Mouse (Mus musculus): ENCODE measurements around the gene Gm10273. TPM values are rescaled to one million over a fixed set of nuclear protein-coding genes. Genes with fewer than 3 reads are reported as not detected.

The Gm10273 gene
- polyA plus RNA-seq, 1 experiment = 7.1 TPM

DNA sequence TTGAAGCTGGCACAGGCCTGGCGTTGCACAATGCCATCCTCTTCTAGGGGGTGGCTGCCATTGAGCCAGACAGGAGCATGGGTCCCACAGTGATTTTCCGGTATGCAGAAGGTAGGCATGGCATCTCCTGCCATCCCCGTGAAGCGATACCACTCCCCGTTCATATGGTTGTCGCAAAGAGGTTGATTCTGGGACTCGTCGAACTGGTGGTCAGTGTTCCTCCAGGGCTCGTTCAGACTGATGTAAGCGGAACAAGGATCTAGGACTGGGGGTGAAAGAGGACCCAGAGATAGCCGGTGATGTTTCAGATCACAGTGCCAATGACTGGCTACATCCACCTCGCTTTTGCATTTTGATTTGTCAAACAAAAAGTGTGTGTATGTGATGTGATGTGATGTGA is 43.2 kb downstream of the Gm10273 start:
- TF ChIP-seq CTCF (IDR thresholded peaks at IDR 0.05; ENCODE audit: borderline replicate concordance, extremely low read depth, insufficient read depth, insufficient read length) (no peak), POLR2A (IDR thresholded peaks at IDR 0.05; ENCODE audit: borderline replicate concordance, extremely low read depth, insufficient read depth, insufficient read length, poor library complexity, severe bottlenecking) (no peak)
- DNase-seq (ENCODE audit: low read depth) = no peak

DNA sequence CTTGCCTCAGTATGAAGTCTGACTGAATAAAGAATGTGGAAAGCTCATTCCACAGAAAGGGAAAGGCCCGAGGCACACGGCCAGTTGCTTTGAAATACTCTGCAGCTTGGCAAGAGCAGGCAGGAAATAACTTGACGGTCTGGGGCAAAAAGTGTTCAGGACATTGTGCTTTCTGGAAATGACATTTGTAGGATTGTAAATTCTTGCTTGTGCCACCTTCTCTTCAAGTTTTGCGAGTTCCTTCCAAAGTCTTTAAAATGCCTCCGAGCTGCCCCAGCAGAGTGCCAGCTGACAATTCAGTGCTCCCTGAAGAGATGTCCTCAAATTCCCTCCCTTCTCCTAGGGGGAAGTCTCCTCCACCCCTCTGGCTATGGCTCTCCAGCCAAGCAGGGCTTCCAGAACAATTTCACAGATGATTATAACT is 44.1 kb downstream of the Gm10273 start:
- TF ChIP-seq CTCF (IDR thresholded peaks at IDR 0.05; ENCODE audit: borderline replicate concordance, extremely low read depth, insufficient read depth, insufficient read length) = no peak
- no peak for TF ChIP-seq POLR2A (IDR thresholded peaks at IDR 0.05; ENCODE audit: borderline replicate concordance, extremely low read depth, insufficient read depth, insufficient read length, poor library complexity, severe bottlenecking)
- no peak for DNase-seq (ENCODE audit: low read depth)

DNA sequence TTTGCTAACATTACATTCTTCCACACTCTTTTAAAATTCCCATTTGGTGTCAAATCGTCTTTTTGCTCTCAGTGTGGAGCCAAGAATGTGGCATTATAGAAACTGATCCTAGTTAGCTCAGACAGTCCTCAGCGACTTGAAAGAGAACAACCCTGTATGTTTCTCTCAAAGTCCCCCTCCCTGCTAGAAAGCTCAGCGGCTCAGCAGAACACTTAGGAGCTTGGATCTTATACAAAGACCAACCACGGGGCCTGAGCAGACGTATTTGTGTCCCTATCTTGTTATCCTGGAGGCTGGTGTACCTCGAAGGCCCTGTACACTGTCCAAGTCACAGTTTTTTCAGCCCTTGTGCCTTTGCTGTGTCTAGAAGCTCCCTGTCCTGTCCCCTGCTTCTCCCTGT is 44.7 kb downstream of the Gm10273 start:
- DNase-seq (ENCODE audit: low read depth) = no peak
- no peak for TF ChIP-seq POLR2A (IDR thresholded peaks at IDR 0.05; ENCODE audit: borderline replicate concordance, extremely low read depth, insufficient read depth, insufficient read length, poor library complexity, severe bottlenecking)
- no peak for TF ChIP-seq CTCF (IDR thresholded peaks at IDR 0.05; ENCODE audit: borderline replicate concordance, extremely low read depth, insufficient read depth, insufficient read length)

DNA sequence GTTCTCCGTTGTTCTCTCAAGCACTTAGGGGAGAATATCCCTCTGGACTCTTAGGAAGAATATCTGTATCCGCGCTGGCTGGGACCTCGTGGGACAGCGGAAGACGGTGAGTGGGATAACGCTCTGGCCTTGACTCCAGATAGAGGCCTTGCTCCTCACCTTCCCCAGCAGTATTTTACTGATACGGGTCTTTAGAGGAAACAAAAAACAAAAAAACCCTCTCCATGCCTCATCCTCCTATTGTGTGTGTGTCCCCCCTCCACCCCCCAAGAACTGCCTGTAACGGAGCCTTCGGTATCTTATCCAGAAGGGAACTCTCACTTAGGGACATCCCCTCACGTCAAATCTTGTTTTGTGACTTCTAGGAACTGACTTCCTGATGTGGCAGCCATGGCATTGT is 46.3 kb downstream of the Gm10273 start, which contains the start of gene Oit3:
Gene Oit3 (minus strand): TSS at position 44 of the 400 bp plus-strand sequence.
- DNase-seq (ENCODE audit: low read depth) = no peak
- no peak for TF ChIP-seq CTCF (IDR thresholded peaks at IDR 0.05; ENCODE audit: borderline replicate concordance, extremely low read depth, insufficient read depth, insufficient read length)
- TF ChIP-seq POLR2A (IDR thresholded peaks at IDR 0.05; ENCODE audit: borderline replicate concordance, extremely low read depth, insufficient read depth, insufficient read length, poor library complexity, severe bottlenecking) = no peak

DNA sequence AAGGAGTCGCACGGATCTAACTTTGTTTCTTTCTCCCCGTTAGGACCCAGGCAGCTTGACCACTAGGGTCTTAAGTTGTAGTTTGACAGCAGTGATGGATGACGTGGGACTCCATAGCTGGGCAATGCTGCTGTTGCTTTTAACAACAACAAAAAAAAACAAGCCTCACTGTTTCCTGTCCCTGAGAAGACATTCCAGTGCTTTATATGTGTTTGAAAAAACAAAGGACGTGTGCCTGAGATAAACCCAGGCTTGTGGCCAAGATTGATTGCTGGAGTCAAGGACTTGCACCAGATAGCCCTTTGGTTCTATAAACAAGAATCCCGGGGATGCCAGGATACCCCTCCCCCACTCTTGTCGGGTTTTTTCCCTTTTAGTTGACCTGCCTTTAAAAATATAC is 47.8 kb downstream of the Gm10273 start:
- no peak for TF ChIP-seq POLR2A (IDR thresholded peaks at IDR 0.05; ENCODE audit: borderline replicate concordance, extremely low read depth, insufficient read depth, insufficient read length, poor library complexity, severe bottlenecking)
- no peak for TF ChIP-seq CTCF (IDR thresholded peaks at IDR 0.05; ENCODE audit: borderline replicate concordance, extremely low read depth, insufficient read depth, insufficient read length)
- no peak for DNase-seq (ENCODE audit: low read depth)

DNA sequence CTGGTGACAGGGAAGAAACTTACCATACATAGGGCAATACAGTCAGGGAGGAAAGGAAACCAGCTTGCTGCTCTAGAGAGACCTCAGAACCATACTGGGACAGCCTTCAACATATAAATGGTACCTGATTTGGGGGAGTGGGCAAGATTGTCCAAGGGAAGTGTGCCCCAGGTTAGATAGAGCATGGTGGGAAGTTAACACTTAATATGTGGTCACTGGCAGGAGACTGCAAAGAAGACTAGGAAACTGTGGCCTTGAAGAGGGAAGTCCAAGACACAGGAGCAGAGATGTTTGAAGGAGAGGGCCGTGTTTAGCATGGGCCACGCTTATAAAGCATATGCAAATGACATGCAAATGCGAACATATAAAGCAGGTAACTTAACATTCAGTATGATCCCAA is 48.7 kb downstream of the Gm10273 start:
- no peak for TF ChIP-seq CTCF (IDR thresholded peaks at IDR 0.05; ENCODE audit: borderline replicate concordance, extremely low read depth, insufficient read depth, insufficient read length)
- no peak for TF ChIP-seq POLR2A (IDR thresholded peaks at IDR 0.05; ENCODE audit: borderline replicate concordance, extremely low read depth, insufficient read depth, insufficient read length, poor library complexity, severe bottlenecking)

DNA sequence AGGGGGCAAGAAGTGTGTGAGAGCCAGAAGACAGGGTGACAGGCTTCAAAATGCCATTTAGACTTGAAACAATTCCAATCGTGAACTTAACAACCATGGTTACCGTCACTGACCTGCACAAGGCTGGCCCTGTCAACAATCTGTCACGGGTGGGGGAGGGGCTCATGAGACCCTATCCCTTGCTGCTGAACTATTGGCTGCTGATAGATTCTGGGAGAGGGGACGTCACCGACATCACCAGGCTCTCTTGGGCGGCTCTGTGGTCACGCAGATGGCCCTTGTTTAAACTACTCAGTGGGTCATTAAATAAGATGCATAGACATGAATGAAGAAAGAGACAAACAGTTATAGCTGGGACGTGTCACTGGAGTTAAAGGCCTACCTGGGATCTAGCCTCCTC is 49.2 kb downstream of the Gm10273 start:
- TF ChIP-seq POLR2A (IDR thresholded peaks at IDR 0.05; ENCODE audit: borderline replicate concordance, extremely low read depth, insufficient read depth, insufficient read length, poor library complexity, severe bottlenecking) = no peak
- TF ChIP-seq CTCF (IDR thresholded peaks at IDR 0.05; ENCODE audit: borderline replicate concordance, extremely low read depth, insufficient read depth, insufficient read length) = no peak
- no peak for DNase-seq (ENCODE audit: low read depth)

More for the DNA sequence above, 48.7 kb downstream of the Gm10273 start:
- DNase-seq (ENCODE audit: low read depth) = no peak

Other genes with a start within 250 kb of the Gm10273 start
- gene Sept10, start 173.8 kb upstream of the Gm10273 start, polyA plus RNA-seq (2012; rRNA removed) = 22.1 and 27.1 TPM in 2 replicates
- gene Sowahc, start 173.7 kb upstream of the Gm10273 start, polyA plus RNA-seq (2012; rRNA removed) = 6.8 and 9.5 TPM in 2 replicates
- gene P4ha1, start 72.3 kb upstream of the Gm10273 start, polyA plus RNA-seq (2012; rRNA removed) = 16.0 and 21.0 TPM in 2 replicates
- gene Pla2g12b, start 8.0 kb downstream of the Gm10273 start, polyA plus RNA-seq (2012; rRNA removed) = 0.08 TPM in 1 of 2 replicates, not detected in the other
- 0.42 and 0.50 TPM in 2 replicates for gene Oit3, start 46.1 kb downstream of the Gm10273 start, polyA plus RNA-seq (2012; rRNA removed)
- gene Gm10322, start 220.4 kb downstream of the Gm10273 start, polyA plus RNA-seq (2012; rRNA removed) = not detected in 2 replicates
- 11.4 and 17.3 TPM in 2 replicates for gene Mcu, start 221.1 kb downstream of the Gm10273 start, polyA plus RNA-seq (2012; rRNA removed)